Mouse (Mus musculus) left cerebral cortex, postnatal 10 days (tissue): Measurements from ENCODE around the gene Lcn3. TPM values are rescaled to one million over a fixed set of nuclear protein-coding genes. Genes with fewer than 3 reads are reported as not detected.
"Not testable (repeated sequence)": the region's sequence is repeated elsewhere in the genome, so short reads cannot be mapped to it uniquely, and the experiment has no call there.

Source experiments
- DNase-seq, 2 experiments: peaks; one replicate each; pipeline ENCODE4 v3.0.0; 2021 to 2022; ENCODE audit warnings: low spot score in 2 of 2, mixed read lengths in 1 of 2; ENCODE audit errors: extremely low spot score in 1 of 2
- intact Hi-C: fragments of 180-260 bp; cut with DNase I; formaldehyde crosslinking; loops from one replicate; pipeline ENCODE4 v1.15.1; 2025
- total RNA-seq, 2 experiments: library from RNA; stranded (reverse); gene quantifications; 2 replicates each; pipeline ENCODE4 v1.2.3; 2021

Gene Lcn3
- total RNA-seq, 2 experiments from 2014 or later, result not detected

DNA sequence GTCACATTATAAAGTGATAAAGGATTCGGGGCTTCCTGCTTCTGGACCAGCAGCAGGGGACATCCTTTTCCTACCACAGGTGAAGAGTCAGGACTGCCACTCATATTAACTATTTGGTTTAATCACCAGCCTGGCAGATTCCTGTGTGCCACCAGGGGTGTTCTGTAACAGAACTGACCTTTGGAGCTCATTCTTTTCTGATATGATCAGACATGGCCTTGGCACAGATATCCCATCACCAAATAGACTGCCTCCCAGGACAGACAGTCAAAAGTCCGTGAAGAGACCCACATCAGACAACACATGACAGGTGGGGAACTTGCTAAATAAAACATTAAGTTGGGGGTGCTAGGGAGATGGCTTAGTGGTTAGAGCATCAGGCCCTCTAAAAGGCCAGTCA, 46.3 kb downstream of the Lcn3 start:
- no peak for DNase-seq

GRCm38 (mm10) chr2:25813364-25813763, 48.0 kb downstream of the Lcn3 start:
- DNase-seq, result no peak
- intact Hi-C loops, result no loop called here

More for the DNA sequence above, 46.3 kb downstream of the Lcn3 start:
- intact Hi-C loops, result no loop called here

- intact Hi-C loops, result not testable (repeated sequence)
These were observed 50.4 kb downstream of the Lcn3 start, which contains the start of gene Glt6d1 for GRCm38 (mm10) chr2:25815748-25816147. Gene Glt6d1 (minus strand): TSS chr2:25815848.

More at GRCm38 (mm10) chr2:25815748-25816147, 50.4 kb downstream of the Lcn3 start, which contains the start of gene Glt6d1:
- not testable (repeated sequence) for DNase-seq

Other genes with a start within 250 kb of the Lcn3 start
- 1 to 10 TPM; 7.8 to 8.6 TPM for gene Traf2, start 218.6 kb upstream of the Lcn3 start, total RNA-seq
- gene Edf1, start 207.7 kb upstream of the Lcn3 start, total RNA-seq, result 100 to 1,000 TPM; 181 to 191 TPM
- 1 to 10 TPM; 1.7 to 2.2 TPM for gene Mamdc4, start 190.7 kb upstream of the Lcn3 start, total RNA-seq
- 100 to 1,000 TPM; 103 to 105 TPM for gene Phpt1, start 190.3 kb upstream of the Lcn3 start, total RNA-seq
- 100 to 1,000 TPM; 104 to 108 TPM for gene Ajm1, start 183.8 kb upstream of the Lcn3 start, total RNA-seq
- 10 to 100 TPM; 81.8 to 96.7 TPM for gene Rabl6, start 157.0 kb upstream of the Lcn3 start, total RNA-seq
- gene Ccdc183, start 147.9 kb upstream of the Lcn3 start, total RNA-seq, result not detected
- gene Tmem141, start 143.6 kb upstream of the Lcn3 start, total RNA-seq, result 10 to 100 TPM; 20.5 to 24.5 TPM
- under 1 TPM; 0.69 to 0.99 TPM for gene Fcna, start 137.5 kb upstream of the Lcn3 start, total RNA-seq
- not detected for gene Lcn8, start 112.4 kb upstream of the Lcn3 start, total RNA-seq
- not detected for gene Lcn5, start 107.6 kb upstream of the Lcn3 start, total RNA-seq
- not detected for gene Lcn6, start 88.8 kb upstream of the Lcn3 start, total RNA-seq
- gene Lcn10, start 82.8 kb upstream of the Lcn3 start, total RNA-seq, result not detected
- gene Obp2a, start 65.5 kb upstream of the Lcn3 start, total RNA-seq, result not detected
- gene Bmyc, start 58.8 kb upstream of the Lcn3 start, total RNA-seq, result 10 to 100 TPM; 80.8 to 95.4 TPM
- gene Obp2b, start 28.6 kb upstream of the Lcn3 start, total RNA-seq, result not detected
- gene Lcn11, start 11.4 kb downstream of the Lcn3 start, total RNA-seq, result not detected
- not detected for gene Gm13539, start 16.7 kb downstream of the Lcn3 start, total RNA-seq
- gene Glt6d1, start 50.3 kb downstream of the Lcn3 start, total RNA-seq, result not detected
- gene Lcn9, start 57.6 kb downstream of the Lcn3 start, total RNA-seq, result not detected
- not detected for gene Sohlh1, start 81.7 kb downstream of the Lcn3 start, total RNA-seq
- 100 to 1,000 TPM in 1 of 2 experiments, 10 to 100 TPM in 1; 94.7 to 126 TPM for gene Kcnt1, start 98.2 kb downstream of the Lcn3 start, total RNA-seq
- 100 to 1,000 TPM; 155 to 168 TPM for gene Camsap1, start 217.7 kb downstream of the Lcn3 start, total RNA-seq